Mouse (Mus musculus): ENCODE measurements around the gene Rxfp2.

The Rxfp2 gene

DNA sequence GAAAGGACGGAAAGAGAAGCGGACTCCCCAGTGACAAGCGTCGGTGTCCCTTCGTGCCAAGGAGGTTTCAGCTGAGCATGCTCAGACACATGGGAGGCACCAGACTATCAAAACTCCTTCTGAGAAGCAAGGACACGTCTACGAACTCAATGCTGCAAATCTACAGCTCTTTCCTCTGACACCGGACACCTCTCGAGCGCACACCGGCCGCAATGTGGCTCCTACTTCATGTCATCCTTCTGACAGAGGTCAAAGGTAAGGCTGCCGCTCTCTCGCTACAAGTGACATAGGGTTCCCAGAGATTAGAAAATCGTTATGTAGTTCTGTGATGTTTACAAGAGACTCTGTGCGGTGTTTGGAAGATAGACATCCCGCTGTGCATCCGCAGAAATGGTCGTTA, at the start of gene Rxfp2:
TSS of gene Rxfp2 (plus strand) at position 20 of the 400 bp plus-strand sequence.
- no peak for DNase-seq

GRCm38 (mm10) chr5:149970261-149970660, 48.2 kb upstream of the Rxfp2 start:
- no peak for DNase-seq

GRCm38 (mm10) chr5:149977027-149977426, 41.4 kb upstream of the Rxfp2 start:
- DNase-seq = no peak

DNA sequence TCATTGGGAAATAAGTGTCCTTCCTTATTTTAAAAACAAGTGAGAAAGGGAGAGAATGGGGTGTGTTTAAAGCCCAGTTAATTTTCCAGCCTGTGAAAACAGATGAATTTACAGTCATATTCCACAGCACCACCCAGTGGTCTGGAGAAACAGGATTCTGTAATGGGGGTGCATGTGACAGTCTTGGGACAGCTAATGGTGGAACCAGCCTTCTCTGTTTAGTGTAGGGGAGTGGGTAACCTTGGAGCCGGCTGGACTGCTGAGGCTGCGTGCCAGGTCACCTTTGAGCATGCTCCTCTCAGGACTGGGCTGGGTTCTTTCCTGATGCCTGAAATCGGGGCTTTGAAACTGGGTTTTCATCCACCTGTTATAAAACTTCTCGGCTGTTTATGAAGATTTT, 34.9 kb upstream of the Rxfp2 start:
- DNase-seq = peak; percentile 2 to 29

DNA sequence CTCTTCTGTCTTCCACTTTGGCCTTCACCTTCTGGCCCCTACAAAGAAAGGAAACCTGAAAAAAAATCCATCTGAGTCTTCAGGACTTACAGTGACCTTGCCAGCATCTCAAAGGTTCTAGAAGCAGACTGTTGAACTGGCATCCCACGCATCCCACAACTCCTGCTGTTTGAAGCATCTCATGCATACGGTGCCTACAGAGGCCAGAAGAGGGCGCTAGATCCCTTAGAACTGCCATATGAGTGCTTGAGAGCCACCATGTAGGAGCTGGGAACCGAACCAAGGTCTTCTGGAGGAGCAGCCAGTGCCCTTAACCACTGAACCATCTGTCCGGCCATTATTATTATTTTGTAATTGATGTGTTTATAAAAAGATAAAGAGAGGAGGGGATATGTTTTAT, 23.9 kb upstream of the Rxfp2 start:
- no peak for DNase-seq

- DNase-seq = no peak
Measured at GRCm38 (mm10) chr5:149996614-149997013, 21.9 kb upstream of the Rxfp2 start.

DNA sequence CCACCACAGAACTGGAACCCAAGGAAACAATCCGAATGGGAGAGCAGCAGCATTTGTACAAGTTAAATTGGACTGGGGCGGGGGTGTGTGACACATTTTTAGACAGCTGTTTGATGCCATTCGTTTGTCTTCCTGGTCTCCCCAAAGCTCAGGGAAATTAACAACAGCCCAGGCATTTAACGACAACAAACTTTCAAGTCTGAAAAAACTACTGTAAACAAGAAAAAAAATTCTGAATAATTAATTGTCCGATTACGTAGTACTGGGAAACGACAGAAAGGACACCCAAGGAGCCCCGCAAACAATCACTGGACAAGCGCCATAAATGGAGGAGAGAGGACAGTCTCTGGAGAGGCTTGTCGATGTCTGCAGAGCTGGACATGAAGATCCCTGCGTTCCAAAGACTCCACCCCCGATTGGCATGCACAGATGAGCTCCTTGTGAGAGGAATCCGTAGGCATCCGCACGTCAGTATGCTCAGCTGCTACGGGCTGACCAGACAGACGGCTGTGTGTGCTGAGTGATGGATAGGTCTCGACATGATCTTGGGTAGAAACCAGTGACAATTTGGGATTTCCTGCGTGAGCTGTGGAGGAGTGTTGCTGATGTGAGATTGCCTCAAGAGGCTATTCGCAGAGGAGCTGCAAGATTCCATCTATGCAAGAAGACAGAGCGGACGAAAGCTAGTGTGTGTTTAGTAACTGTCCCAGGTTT, 21.0 kb upstream of the Rxfp2 start:
- no peak for DNase-seq

- DNase-seq = no peak
Measured at GRCm38 (mm10) chr5:149998311-149998710, 20.2 kb upstream of the Rxfp2 start.

- no peak for DNase-seq
Measured at GRCm38 (mm10) chr5:150005355-150005754, 13.1 kb upstream of the Rxfp2 start.

DNA sequence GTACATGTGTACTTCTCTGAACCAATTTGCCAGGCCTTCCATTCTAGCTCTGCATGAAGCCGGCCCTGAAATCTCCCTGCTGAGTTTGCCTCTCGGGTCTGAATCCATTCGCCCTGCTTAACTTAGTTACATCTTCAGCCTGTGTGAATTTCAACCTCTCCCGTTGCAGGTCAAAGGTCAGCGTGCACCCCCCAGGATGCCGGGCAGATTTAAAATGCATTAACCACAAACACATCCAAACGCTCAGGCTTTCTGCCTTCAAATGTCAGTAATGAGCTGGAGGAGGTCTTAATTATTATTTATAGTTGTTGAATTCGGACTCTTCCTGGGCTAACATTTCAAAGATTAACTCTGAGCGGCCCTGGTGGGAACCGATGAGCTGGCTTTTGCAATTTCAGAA, 1.6 kb upstream of the Rxfp2 start:
- DNase-seq = peak in 1 of 2 experiments; percentile 25

DNA sequence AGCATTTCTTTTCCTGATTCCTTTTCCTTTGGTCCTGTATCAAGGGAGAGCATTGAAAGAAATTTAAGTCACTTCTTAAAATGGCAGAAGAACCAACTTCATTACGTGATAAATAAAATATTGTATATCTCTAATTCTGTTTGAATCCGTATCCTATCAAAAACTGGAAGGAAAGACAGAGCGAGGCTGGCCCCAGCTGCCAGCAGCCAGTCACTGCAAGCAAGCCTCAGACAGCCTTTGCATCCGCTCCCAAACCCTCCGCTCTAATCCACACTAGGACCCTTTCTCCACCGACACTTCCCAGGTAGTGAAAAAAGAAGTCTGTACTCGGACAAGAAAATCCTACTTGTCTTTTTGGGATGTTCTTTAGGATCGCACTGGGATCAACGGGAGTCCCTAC, 803 bp upstream of the Rxfp2 start:
- no peak for DNase-seq

DNA sequence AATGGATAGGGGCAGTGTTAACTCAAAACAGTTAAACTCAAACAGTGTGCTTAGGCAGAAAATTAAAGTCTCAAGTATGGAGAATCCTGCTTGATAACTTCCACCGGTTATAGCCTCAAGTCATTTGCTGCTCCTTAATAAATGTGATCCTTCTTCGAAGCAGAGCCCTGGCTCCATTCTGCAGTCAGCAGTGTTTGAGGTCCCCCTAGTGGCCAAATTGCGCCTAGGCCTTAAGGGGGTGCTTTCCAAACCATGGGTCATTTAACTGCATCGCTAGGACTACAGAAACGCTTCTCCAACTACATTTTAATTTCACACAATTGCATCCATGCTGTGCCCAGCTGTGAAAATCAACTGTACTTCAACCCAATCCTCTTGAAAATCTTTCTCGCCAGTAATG, 2.4 kb downstream of the Rxfp2 start:
- peak; percentile 76 to 89 for DNase-seq

- no peak for DNase-seq
Measured at GRCm38 (mm10) chr5:150021805-150022204, 3.3 kb downstream of the Rxfp2 start.

DNA sequence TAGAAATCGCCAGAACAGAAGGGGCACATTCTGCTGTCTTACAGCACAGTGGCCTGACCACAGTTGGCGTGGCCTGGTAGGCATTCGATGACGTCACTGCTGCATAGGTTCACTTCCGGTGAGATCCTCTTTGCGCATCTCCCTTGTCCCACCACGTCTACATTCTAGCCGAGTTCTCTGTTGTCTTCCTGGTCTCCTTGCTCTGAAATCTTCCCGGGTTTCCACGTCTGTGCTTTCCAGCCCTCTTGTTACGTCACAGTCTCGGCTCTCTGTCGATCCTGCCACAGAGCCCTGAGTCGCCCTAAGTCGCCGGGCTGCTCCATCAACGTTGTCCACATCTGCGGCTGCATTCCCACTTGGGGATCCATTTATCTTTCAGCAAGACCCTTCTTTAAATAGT, 4.1 kb downstream of the Rxfp2 start:
- DNase-seq = no peak

DNA sequence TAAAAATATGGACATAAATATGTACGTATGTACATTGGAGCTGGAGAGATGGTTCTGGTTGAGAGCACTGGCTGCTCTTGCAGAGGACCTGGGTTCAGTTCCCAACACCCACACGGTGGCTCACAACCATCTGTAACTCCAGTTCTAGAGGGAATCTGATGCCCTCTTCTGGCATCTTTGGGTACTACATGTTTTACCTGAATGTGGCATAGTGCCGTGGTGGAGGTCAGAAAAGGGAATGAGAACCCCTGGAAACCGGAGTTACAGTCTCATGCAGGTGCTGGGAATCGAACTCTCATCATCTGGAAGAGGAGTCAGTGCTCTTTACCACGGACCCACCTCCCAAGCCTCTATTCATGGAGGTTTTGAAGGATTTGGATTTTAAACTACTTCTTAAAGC, 5.0 kb downstream of the Rxfp2 start:
- DNase-seq = no peak

- no peak for DNase-seq
Measured at GRCm38 (mm10) chr5:150024188-150024587, 5.7 kb downstream of the Rxfp2 start.

- no peak for DNase-seq
Measured at GRCm38 (mm10) chr5:150024901-150025300, 6.4 kb downstream of the Rxfp2 start.

- DNase-seq = no peak
Measured at GRCm38 (mm10) chr5:150025326-150025725, 6.9 kb downstream of the Rxfp2 start.

DNA sequence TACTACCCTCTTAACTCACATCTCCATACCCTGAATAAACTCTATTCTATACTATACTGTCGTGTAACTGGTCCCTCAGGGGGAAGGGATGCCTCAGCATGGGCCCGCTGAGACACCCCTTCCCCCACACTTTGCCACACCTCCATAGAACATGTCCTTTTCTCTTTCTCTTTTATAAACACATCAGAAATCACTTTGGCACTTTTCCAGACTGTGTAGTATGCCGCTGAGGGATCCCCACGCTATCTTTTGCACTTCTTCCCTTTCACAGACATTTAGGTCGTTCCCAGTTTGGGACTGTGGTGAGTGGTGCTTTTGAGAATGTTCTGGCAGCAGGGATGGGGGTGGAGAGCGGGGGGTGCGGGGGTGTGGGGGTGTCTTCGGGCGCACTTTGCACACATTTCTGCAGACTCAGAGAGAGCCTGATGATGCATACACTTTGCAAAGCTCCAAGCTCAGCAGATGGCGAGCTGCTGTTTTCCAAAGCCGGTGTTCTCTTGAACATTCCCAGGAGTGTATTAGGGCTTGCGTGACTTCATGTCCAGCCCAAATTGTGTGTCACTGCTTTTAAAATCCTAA, 8.1 kb downstream of the Rxfp2 start:
- no peak for DNase-seq

- peak; percentile 7 to 19 for DNase-seq
Measured at GRCm38 (mm10) chr5:150031201-150031600, 12.7 kb downstream of the Rxfp2 start.

- DNase-seq = no peak
Measured at GRCm38 (mm10) chr5:150031634-150032033, 13.2 kb downstream of the Rxfp2 start.

DNA sequence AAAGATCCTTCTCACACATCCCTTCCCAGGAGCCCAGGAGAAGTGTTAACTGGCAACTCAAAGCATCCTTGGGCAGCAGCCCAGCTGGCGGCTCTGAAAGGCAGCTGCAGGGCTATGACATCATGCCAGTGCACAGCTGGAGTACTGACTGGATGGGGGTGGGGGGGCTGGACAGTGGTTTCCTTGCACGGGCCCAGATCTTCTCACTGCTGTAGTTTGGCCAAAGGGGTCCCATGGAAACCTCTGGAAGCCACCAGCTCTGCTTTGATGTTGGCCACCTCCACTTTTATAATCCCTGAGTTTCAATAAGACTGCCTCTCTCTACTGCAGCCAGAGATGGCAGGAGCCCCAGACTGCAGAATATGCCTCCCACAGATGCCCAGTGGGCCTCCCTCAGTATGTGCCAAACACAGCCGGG, 13.6 kb downstream of the Rxfp2 start:
- peak in 1 of 2 experiments; percentile 39 for DNase-seq

DNA sequence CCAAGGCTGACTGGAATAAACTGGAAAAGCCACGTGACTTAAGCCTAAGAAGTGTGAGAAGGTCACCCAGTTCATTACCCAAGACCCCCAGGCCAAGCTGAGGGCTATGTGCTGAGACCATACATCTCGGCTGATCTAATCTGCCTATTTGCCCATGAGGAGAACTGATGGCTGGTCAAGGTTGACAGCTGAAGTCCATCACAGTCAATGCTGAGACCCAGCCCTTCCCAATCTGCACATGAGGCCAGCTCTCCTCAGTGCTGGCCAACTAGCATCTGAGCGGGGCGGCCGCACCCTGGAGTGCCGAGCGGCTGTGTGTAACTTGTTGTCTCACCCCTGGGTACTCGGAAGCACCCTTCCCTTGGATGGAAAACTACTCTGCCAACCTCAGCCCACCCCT, 17.8 kb downstream of the Rxfp2 start:
- DNase-seq = no peak

- no peak for DNase-seq
Measured at GRCm38 (mm10) chr5:150036918-150037317, 18.4 kb downstream of the Rxfp2 start.

DNA sequence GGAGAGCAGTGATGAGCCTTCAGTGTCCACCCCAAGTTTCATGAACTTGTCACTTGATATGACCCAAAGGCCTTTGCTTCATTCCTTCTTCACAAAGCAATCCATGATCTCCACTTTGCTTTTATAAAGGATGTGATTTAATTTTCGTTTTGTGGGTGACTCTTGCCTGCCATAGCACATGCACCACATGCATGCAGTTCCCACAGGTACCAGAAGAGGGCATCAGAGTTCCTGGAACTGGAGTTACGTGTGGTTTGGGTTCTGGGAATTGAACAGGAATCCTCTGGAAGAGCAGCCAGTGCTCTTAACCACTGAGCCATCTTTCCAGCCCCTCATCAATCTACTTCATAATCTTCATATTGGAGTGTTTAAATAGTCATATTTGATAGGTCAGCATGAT, 26.1 kb downstream of the Rxfp2 start:
- DNase-seq = no peak
